Mouse (Mus musculus) forebrain, embryonic 11.5 days (tissue): ENCODE results near the gene Dennd2c. TPM values are rescaled to one million over a fixed set of nuclear protein-coding genes. Genes with fewer than 3 reads are reported as not detected.
"Not testable (repeated sequence)": the region's sequence is repeated elsewhere in the genome, so short reads cannot be mapped to it uniquely, and the experiment has no call there.

Experiments used
- ATAC-seq: fragments of 200-750 bp; cut with Nextera tagmentation; replicated peaks from 2 replicates; pipeline ENCODE4 v1.8.0; 2017; ENCODE audit warnings: moderate TSS enrichment; ENCODE audit not compliant: low FRiP score
- DNase-seq: peaks from one replicate; pipeline ENCODE4 v3.0.0-alpha.2; 2017; ENCODE audit warnings: low spot score
- H3K27ac ChIP-seq: fragments of 300-500 bp; sonication (generic); 2 replicates; pipeline ENCODE4 v1.5.1; 2014; ENCODE audit warnings: low read depth, low read length
- H3K27me3 ChIP-seq: fragments of 300-500 bp; sonication (generic); 2 replicates; pipeline ENCODE4 v1.6.1; 2014; ENCODE audit warnings: mild to moderate bottlenecking, low read length, mixed read lengths; ENCODE audit not compliant: control insufficient read depth, insufficient read depth
- H3K36me3 ChIP-seq: fragments of 300-500 bp; sonication (generic); 2 replicates; pipeline ENCODE4 v1.6.1; 2014; ENCODE audit warnings: mild to moderate bottlenecking, low read length, moderate library complexity, mixed read lengths; ENCODE audit not compliant: control insufficient read depth, insufficient read depth
- H3K4me1 ChIP-seq: fragments of 300-500 bp; sonication (generic); replicated peaks from 2 replicates; pipeline ENCODE4 v1.6.1; 2014; ENCODE audit warnings: low read length, mixed read lengths; ENCODE audit not compliant: control insufficient read depth, insufficient read depth
- H3K4me2 ChIP-seq: fragments of 300-500 bp; sonication (generic); 2 replicates; pipeline ENCODE4 v1.6.1; 2014; ENCODE audit warnings: low read depth, mild to moderate bottlenecking, low read length, moderate library complexity, mixed read lengths; ENCODE audit not compliant: severe bottlenecking
- H3K4me3 ChIP-seq: fragments of 300-500 bp; sonication (generic); 2 replicates; pipeline ENCODE4 v1.5.1; 2014; ENCODE audit warnings: low read depth, low read length
- H3K9ac ChIP-seq: fragments of 300-500 bp; sonication (generic); 2 replicates; pipeline ENCODE4 v1.6.1; 2014; ENCODE audit warnings: low read length
- H3K9me3 ChIP-seq: fragments of 300-500 bp; sonication (generic); 2 replicates; pipeline ENCODE4 v1.6.1; 2016; ENCODE audit warnings: low read length, mixed read lengths; ENCODE audit not compliant: control insufficient read depth
- WGBS: fragments of 180-500 bp; shearing (Covaris S2); extraction: QIAGEN DNeasy Blood & Tissue Kit; methylation state at CpG from one replicate; pipeline ENCODE4 v1.1.7; 2014; 5-methylcytosine and 5-hydroxymethylcytosine counted together
- polyA plus RNA-seq: library from polyadenylated mRNA; unstranded; fragments of >200 nt; fragmentation: Nextera tagmentation; extraction: Ambion mirVana; gene quantifications from 2 replicates; pipeline ENCODE4 v1.2.1, GENCODE M21; 2014

Gene Dennd2c
- polyA plus RNA-seq, 1 experiment from 2014 or later: 2.7 TPM

DNA sequence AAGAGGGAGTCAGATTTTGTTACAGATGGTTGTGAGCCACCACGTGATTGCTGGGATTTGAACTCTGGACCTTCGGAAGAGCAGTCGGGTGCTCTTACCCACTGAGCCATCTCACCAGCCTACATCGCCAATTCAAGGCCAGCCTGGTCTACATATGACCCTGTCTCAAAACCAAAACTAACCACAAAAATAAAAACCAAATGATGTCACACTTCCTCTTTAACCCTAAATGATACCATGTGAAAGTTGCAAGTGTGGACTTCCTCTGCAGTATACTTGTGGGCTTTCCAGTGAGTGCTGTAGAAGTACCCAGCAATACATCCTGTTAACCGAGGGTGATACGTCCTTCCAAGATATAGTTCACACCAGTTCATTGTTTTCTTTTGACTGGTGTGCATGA is 104.0 kb downstream of the Dennd2c start:
- no peak overlapping the region for H3K4me2 ChIP-seq
- H3K9me3 ChIP-seq: no peaks in the 10 kb centered on the region; the same call in 1 of the 2 replicates
- H3K27ac ChIP-seq: no peak overlapping the region
- H3K4me1 ChIP-seq: no peaks in the 10 kb centered on the region
- WGBS: 90% methylated on average over 6 of the region's 6 CpGs
- no peak for DNase-seq
- H3K27me3 ChIP-seq: no peaks in the 10 kb centered on the region
- no peak overlapping the region for H3K9ac ChIP-seq
- ATAC-seq: no peak
- no peak overlapping the region for H3K4me3 ChIP-seq
- no peaks in the 10 kb centered on the region; the same call in 1 of the 2 replicates for H3K36me3 ChIP-seq

- Histone ChIP-seq H3K9ac (no peak overlapping the region), H3K4me1 (no peaks in the 10 kb centered on the region), H3K4me3 (no peak overlapping the region), H3K27ac (no peak overlapping the region), H3K36me3 (no peaks in the 10 kb centered on the region; the same call in 1 of the 2 replicates), H3K9me3 (no peaks in the 10 kb centered on the region; the same call in 1 of the 2 replicates), H3K4me2 (no peak overlapping the region), H3K27me3 (no peaks in the 10 kb centered on the region)
- DNase-seq: no peak
- no peak for ATAC-seq
- WGBS: 17% methylated on average over 5 of the region's 5 CpGs
Observed at GRCm38 (mm10) chr3:103207749-103208148, 105.3 kb downstream of the Dennd2c start.

DNA sequence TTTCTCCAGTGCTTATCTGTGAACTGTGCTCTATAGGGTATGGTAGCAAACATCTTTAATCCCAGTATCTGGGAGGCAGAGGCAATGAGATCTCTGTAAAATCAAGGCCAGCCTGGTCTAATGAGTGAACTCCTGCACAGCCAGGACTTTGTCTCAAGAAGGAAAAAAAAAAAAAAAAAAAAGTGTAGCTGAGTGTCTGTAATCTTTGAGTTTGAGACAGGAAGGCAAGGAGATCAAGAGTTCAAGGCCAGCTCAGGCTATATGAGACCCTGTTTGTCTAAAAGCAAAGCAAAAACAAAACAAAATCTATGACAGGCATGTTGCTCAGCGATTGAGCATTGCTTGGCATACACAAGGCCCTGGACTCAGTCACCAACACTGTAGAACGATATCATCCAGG is 105.8 kb downstream of the Dennd2c start:
- WGBS: 78% methylated on average over 2 of the region's 2 CpGs
- Histone ChIP-seq H3K27me3 (no peaks in the 10 kb centered on the region), H3K9ac (no peak overlapping the region), H3K36me3 (no peaks in the 10 kb centered on the region; the same call in 1 of the 2 replicates), H3K4me2 (no peak overlapping the region), H3K4me1 (no peaks in the 10 kb centered on the region), H3K27ac (no peak overlapping the region), H3K9me3 (no peaks in the 10 kb centered on the region; the same call in 1 of the 2 replicates), H3K4me3 (no peak overlapping the region)
- no peak for ATAC-seq
- no peak for DNase-seq

DNA sequence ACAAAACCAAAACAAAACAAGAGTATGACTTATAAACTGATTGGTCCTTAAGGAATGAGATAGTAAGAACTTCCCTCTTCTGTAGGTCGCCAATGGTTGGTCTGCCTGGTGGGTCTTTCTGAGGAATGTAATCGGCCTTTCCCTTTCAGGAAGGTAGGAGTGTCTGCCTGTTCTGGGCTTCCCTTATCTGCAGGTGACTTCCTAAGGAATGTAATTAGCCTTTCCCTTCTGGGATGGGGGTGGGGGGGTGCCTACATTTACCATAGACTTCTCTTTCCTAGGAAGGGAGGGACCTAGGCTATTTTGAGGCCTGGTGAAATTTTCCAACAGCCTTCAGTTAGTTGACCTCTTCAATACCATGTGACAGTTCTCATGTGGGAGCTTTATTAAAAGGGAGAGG is 108.7 kb downstream of the Dennd2c start:
- Histone ChIP-seq H3K9me3 (no peaks in the 10 kb centered on the region), H3K9ac (no peak overlapping the region), H3K4me2 (no peak overlapping the region), H3K4me1 (no peaks in the 10 kb centered on the region), H3K27me3 (no peaks in the 10 kb centered on the region), H3K27ac (no peak overlapping the region), H3K4me3 (no peak overlapping the region), H3K36me3 (no peaks in the 10 kb centered on the region; the same call in 1 of the 2 replicates)
- WGBS: 96% methylated on average over 2 of the region's 2 CpGs
- no peak for ATAC-seq
- DNase-seq: no peak

DNA sequence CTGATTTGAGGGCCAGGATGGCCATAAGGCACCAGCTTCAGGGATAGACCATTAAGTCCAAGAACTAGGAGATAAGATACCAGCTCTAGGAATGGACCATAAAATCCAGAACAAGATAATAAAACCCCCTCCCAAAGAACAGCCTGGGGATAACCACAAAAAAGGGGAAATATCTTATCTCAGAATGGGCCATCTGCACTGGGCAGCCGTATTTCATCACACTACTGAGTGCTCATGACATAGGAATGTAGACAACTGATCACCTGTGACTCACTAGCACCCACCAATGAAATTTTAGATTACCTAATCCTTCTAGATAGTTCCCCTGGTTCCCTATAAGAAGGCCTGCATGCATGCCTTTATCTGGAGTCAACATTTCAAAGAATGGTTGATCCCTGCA is 109.7 kb downstream of the Dennd2c start:
- Histone ChIP-seq H3K4me2 (no peak overlapping the region), H3K27ac (no peak overlapping the region), H3K9me3 (no peaks in the 10 kb centered on the region), H3K27me3 (no peaks in the 10 kb centered on the region), H3K9ac (no peak overlapping the region), H3K4me3 (no peak overlapping the region), H3K4me1 (no peaks in the 10 kb centered on the region), H3K36me3 (no peaks in the 10 kb centered on the region; the same call in 1 of the 2 replicates)
- DNase-seq: no peak
- 85% methylated on average over 1 of the region's 1 CpGs for WGBS
- no peak for ATAC-seq

- H3K27me3 ChIP-seq: no peaks in the 10 kb centered on the region
- ATAC-seq (no peak), DNase-seq (no peak)
- no peak overlapping the region for H3K4me2 ChIP-seq
- no peak overlapping the region for H3K27ac ChIP-seq
- no peaks in the 10 kb centered on the region for H3K9me3 ChIP-seq
- H3K36me3 ChIP-seq: no peaks in the 10 kb centered on the region
- H3K4me1 ChIP-seq: no peaks in the 10 kb centered on the region
- H3K4me3 ChIP-seq: no peak overlapping the region
- H3K9ac ChIP-seq: no peak overlapping the region
- WGBS: 87% methylated on average over 5 of the region's 5 CpGs
Observed at GRCm38 (mm10) chr3:103213537-103213936, 111.1 kb downstream of the Dennd2c start.

DNA sequence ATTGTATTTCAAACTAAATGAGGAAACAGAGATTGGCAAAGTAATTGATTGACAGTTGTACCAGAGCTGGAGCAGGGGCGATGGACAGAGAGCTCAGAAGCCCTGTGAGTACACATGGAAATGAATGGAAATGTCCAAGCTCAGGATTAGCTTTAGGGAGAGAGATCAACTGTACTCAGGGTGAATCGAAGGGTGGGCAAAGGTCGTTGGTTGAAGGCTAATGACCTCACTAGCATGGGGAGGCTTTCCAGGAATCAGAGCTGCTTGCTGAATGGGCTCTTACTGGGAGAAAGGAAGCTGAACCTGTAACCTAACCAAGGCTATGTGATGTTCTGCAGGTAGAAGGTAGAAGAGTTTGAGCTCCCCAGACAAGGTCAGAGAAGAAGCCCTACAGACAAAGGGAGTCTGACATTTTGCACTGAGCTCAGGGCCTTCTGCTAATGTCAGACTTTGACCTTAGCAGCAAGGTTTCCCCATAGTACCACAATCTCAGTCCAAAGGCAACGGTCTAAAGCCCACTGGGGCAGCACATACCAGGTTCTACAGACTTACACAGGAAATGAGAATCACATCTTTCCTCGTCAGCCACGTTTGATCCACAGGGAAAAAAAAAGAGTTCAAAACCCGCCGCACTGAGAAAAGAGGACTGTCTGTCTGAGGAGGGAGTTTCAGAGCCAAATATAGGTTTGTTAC is 112.3 kb downstream of the Dennd2c start:
- no peak for ATAC-seq
- H3K9ac ChIP-seq: no peak overlapping the region
- H3K36me3 ChIP-seq: no peaks in the 10 kb centered on the region
- H3K4me1 ChIP-seq: no peaks in the 10 kb centered on the region
- no peak overlapping the region for H3K4me2 ChIP-seq
- H3K4me3 ChIP-seq: no peak overlapping the region
- no peaks in the 10 kb centered on the region for H3K27me3 ChIP-seq
- DNase-seq: no peak
- 92% methylated on average over 8 of the region's 8 CpGs for WGBS
- no peak overlapping the region for H3K27ac ChIP-seq
- H3K9me3 ChIP-seq: no peaks in the 10 kb centered on the region

DNA sequence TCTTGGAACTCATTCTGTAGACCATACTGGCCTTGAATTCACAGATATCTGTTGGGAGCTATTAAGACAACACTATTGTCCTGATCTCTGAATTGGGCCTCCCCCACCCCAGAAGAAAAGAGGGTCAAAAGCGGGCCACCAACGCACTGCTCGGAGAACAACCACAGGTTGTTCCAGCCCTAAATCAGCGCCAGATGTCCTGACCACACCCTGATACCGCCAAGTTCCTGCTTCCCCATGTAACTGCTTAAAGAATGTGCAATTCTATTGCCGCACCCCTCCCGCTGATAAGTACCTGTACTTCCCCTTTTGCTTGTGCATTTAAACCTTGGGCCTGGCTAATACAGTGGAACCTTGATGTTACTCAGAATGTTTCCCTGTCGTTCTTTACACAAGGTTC is 113.0 kb downstream of the Dennd2c start:
- H3K4me3 ChIP-seq, H3K9me3 ChIP-seq, H3K4me1 ChIP-seq, DNase-seq, H3K27me3 ChIP-seq, ATAC-seq, H3K36me3 ChIP-seq, H3K27ac ChIP-seq, H3K9ac ChIP-seq, H3K4me2 ChIP-seq: not testable (repeated sequence)
- WGBS: 92% methylated on average over 8 of the region's 8 CpGs
